Mouse (Mus musculus): ENCODE measurements around the gene Mettl27. TPM values are rescaled to one million over a fixed set of nuclear protein-coding genes. Genes with fewer than 3 reads are reported as not detected.
A peak's percentile ranks its signal among the peaks of the same experiment; 100 is the strongest.

Gene Mettl27
- total RNA-seq (2021), result 1 to 10 TPM; 7.3 TPM
- long read RNA-seq, experiment 1, partial matches to known transcripts, result 2 of 5 reads
- long read RNA-seq, experiment 1, other reads (novel, unspliced or antisense), result 2 of 5 reads
- long read RNA-seq, experiment 2, partial matches to known transcripts, result 4 of 6 reads
- long read RNA-seq, experiment 2, other reads (novel, unspliced or antisense), result 1 of 6 reads

DNA sequence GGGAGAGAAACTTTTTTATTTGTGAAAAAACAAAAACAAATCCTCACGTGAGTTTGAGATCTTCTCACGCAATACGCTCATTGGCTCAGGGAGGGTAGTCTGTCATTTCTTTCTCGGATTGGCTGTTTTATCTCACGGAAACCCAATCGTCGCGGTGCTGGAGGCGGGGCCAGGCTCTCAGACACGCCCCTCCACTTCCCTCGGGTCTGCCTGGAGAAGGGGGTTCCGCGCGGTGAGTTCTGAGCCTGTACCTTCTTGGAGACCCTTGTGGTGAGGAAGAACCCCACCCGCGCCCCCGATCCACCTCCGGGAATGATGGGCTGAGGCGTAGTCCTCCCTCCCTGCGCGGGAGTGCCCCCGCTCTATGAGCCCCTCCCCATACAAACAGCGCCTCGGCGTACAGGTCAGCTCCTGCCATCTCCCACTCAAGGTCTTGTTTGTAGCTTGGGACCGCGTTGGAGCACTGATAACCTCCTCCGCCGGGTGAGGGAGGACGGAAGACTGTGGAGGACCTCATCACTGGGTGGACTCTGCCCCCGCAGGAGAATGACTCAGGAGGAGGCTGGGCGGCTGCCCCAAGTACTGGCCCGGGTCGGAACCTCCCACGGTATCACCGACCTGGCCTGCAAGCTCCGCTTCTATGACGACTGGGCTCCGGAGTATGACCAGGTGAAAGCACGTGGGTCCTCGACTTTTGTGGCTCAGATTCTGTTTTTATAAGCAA lies at the start of gene Mettl27:
Gene Mettl27 (plus strand): TSS at position 190 of the 724 bp plus-strand sequence.
- peak; percentile 82 to 91 for DNase-seq (ENCODE audit: low spot score in 2 of 2)
- intact Hi-C loops (cut with DNase I), result loop anchor here (5.0 kb wide), 1 partner anchor 35 kb away; no protein-coding TSS in a partner anchor

DNA sequence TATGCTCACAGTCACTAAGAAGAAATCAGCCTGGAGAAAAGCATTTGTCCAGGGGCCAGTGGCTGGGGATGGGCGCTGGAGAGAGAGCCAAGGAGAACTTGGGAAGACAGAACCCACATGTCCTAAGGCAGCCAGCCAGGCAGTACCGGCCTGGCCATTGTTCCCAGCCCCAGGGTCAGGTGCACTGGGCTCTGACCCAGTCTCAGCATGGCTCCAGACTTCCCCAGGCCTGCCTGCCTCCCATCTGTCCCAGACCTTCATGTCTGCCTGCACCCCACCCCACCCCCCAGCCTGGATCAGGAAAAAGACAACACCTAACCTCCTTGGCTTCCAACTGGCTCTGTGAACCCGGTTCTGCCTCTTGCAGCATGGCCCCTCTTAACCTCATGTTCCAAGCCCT lies 49.1 kb upstream of the Mettl27 start:
- DNase-seq (ENCODE audit: low spot score in 2 of 2), result peak in 1 of 2 experiments; percentile 9
- intact Hi-C loops (cut with DNase I), result no loop called here

DNA sequence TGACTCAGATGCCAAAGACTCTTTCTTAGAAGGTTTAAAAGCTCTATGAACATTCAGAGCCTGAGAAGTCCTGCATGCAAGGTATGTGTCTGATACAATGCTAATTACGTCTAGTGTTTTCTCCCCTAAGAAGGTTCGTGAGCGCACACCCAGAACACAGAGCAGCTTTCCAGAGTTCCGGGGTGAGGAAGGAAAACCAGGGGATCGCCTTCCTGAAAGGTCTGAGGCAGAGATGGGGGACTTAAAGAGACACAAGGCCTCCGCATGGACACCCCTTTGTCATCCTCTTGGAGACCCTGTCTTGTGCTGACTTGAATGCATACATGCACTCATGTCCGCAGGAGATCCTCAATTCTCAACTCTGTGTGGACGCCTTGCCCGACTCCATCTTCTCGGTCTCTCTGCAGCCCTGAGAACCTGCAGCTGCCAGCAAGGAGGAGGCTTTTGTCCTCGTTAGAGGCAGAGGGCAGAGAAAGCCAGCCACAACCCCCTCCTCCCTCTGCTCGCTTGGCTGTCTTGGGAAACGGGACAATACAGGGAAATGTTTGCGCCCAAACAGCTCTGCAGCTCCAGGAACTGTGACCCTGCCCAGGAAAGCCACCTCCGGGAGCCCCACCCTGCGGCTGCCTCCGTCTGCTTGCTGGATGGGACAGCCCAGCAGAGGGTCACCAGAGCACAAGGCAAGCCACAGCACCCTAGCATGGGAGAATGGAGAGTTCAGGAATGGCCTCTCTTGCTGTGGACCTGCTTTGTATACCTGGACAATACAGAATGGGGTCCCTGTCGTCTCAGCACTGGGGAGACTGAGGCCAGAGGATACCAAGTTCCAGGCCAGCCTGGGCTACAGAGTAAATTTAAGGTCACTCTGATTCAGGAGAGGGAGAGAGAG lies 44.5 kb upstream of the Mettl27 start:
- intact Hi-C loops (cut with DNase I), result no loop called here
- no peak for DNase-seq (ENCODE audit: low spot score in 2 of 2)

DNA sequence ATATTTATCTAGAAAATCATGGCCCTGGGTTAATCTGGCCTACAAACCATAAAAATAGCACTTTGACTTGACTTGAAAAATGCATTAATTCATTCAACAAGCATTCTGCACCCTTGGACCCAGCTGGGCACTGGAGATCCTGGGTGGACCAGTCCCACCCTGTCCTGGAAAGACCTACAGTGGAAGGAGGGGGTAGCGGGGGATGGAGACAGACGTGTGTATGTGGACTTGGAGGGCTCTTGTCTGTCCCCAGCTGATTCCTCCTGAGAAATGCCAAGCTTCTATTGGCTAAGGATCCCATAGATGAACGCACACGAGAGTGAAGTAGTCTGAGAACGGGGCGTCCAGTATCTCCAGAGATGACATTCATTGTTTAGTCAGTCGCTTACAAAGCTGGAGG lies 43.7 kb upstream of the Mettl27 start:
- no peak for DNase-seq (ENCODE audit: low spot score in 2 of 2)
- intact Hi-C loops (cut with DNase I), result no loop called here

DNA sequence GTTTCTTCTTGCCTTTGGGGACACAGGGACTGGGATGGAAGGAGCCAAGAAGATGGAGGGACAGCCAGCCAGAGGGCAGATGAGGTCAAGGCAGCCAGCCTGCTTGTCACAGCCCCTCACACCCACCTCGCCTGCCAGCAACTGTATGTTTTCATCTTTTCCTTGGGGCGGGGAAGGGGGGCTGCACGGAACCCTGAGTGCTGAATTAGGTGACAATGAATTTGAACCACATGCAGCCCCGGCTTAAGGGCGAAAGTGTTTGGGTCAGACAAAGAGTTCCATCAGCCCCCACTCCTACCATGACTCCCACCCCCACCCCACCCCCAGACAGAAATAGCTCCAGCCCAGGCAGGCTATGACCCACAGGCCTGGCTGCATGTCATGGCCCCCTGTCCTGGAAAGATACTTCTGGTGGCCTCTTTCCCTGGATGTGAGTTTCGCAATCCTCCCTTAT lies 41.5 kb upstream of the Mettl27 start:
- intact Hi-C loops (cut with DNase I), result no loop called here
- DNase-seq (ENCODE audit: low spot score in 2 of 2), result no peak

DNA sequence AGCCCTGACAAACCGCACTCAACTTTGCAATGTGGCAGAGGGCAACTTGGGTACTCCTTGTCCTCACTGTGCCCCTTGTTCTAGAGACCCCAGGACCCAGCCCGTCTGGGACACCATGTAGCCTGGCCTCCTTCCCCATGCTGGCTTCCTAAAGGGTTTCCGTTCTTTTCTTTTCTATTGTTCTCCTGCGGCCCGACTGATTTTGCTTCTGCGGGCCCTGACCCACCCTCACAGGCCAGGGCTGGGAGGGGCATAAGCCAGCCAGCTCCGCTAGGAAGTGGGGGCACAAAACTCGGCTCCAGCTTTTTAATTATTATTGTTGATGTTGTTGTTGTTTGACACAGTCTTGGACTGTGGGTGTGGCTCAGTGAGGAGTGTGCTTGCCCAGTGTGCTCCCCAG lies 40.6 kb upstream of the Mettl27 start:
- intact Hi-C loops (cut with DNase I), result no loop called here

DNA sequence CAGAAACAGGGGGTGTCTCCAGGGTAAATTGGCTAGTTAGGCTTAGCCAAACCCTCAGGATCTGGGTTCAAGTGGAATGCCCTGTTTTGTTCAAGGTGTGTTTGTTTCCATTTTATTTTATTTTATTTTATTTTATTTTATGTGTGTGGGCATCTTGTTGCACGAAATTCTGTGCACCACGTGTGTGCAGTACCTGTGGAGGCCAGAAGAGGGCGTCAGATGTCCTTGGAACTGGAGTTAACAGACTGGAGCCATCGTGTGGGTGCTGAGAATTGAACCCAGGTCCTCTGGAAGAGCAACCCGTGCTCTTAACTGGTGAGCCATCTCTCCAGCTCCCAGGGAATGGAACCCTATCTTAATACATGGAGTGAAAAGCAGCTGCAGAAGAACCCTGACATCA lies 39.5 kb upstream of the Mettl27 start:
- DNase-seq (ENCODE audit: low spot score in 2 of 2), result no peak
- intact Hi-C loops (cut with DNase I), result no loop called here

More for the DNA sequence above, 40.6 kb upstream of the Mettl27 start:
- no peak for DNase-seq (ENCODE audit: low spot score in 2 of 2)

DNA sequence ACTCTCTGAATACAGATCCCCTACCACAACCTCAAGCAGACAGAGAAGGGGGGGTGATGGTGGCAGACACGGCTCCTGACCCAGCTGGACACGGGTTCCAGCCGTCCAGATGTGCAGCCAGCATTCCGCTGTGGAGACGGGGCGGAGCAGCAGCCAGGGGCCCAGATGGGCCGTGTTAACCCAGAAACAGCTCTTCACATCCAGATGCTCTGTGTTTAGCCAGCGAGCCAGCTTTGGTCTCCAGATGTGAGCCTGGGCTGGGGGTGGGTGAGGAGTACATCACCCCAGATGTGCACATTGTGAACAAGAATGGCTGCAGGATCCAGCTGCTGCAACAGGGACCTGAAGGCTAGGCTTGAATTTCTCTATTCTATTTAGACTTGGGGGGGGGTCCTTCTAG lies 36.9 kb upstream of the Mettl27 start:
- intact Hi-C loops (cut with DNase I), result no loop called here

DNA sequence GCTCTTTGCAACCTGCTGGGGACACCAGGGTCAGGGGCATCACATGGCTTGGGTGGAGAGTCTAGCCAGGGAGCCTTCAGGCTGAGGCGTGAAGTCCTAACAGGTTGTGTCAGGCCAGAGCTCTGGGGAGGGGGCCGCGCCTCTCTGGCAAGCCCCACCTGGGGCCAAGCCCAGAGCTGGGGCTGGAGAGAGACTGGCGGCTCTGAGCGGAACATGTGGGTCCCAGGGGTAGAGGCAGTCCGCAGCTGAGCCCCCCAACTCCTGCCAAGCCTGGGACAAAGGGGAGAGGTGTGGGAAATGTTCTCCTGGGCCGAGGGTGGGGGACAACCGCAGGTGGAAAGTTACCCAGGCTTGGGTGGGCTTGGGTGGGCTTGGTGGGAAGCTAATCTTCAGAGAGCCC lies 35.2 kb upstream of the Mettl27 start:
- DNase-seq (ENCODE audit: low spot score in 2 of 2), result no peak
- intact Hi-C loops (cut with DNase I), result no loop called here

More for the DNA sequence above, 36.9 kb upstream of the Mettl27 start:
- DNase-seq (ENCODE audit: low spot score in 2 of 2), result no peak

DNA sequence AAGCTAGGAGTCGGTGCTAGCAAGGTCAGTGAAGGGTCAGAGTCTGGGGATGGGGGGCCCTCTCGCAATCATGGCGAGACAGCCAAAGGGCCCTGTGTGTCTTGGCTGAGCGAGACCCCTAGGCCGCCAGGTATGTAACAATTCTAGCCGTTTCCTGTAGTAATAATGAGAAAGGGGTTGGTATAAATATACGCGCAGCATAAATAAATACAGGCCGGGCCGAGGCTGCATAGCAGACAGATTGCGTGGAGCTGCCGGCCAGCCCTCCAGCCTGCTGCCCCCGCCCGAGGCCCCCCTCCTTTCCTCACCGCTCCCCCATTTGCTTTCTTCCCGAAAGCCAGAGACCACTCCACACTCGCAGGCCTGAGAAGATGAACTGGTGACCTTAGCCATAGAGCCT lies 34.6 kb upstream of the Mettl27 start:
- no peak for DNase-seq (ENCODE audit: low spot score in 2 of 2)
- intact Hi-C loops (cut with DNase I), result no loop called here

DNA sequence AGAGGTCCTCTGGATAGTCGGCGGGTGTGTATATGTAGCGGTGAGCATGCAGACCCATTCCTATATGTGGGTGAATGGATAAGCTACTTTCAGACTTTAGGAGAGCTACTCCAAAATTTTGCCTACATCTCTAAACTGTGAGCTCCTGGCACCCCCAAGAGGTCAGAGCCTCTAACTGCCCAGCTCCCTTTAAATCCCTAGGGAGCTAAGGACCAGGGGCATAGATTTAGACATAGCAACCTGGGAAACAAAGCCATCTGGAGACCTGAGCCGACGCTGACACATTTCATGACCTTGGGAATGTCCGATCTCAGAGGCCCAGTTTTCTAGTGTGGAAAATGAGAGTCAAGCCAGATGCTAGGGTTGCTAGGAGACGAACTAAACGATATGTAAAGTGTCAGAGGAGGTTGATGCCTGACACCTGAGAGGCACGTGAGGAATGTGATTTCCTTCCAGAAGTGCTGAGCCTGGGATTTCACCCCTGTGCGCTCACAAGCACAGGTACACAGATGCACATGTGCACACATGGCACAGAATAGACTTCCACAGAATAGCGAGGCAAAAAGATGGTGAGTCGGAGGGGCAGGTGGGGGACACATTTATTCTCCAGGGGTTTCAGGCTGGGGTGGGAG lies 31.0 kb upstream of the Mettl27 start:
- intact Hi-C loops (cut with DNase I), result loop anchor here (2.0 to 10.0 kb wide), 3 partner anchors 152 to 406 kb away; no protein-coding TSS in a partner anchor
- peak; percentile 53 to 56 for DNase-seq (ENCODE audit: low spot score in 2 of 2)

DNA sequence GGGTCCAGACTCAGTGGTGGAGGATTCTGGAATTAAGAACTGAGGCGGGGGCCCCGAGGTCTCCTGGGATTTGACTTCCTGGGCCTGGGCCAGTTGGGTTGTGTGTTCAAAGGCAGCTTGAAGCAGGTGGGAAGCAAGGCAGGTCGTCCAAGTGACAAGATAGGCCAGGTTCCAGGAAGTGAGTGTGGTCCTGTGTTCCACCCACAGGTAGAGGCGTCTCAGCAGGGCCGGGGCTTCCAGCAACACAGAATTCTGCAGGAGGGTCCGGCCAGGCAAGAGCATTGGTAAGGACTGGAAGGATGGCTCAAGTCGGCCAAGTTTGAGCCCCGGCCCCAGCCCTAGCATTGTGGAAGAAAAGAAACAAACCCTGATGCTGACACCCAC lies 30.5 kb upstream of the Mettl27 start:
- intact Hi-C loops (cut with DNase I), result loop anchor here (2.0 to 10.0 kb wide), 3 partner anchors 153 to 407 kb away; no protein-coding TSS in a partner anchor
- DNase-seq (ENCODE audit: low spot score in 2 of 2), result no peak

DNA sequence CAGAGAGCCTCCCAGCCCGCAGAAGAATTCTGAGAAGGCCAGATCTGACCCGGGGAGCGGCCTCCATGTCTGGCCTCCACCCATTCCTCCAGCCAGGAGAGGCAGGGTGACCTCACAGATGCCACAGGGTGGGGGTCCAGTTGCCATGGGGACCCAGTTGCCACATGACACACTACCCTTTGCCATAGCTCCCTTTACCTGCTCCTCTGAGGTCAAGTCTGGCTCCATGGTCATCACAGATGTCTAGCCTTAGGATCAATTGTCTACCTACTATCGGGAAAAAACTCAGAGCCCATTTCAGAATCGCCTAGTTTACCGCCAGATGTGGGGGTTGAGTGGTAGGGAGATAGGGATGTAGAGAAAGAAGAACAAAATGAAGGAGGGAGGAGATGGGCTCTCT lies 25.5 kb upstream of the Mettl27 start, which contains the start of gene Tmem270:
Gene Tmem270 (minus strand): TSS at position 101 of the 400 bp plus-strand sequence.
- no peak for DNase-seq (ENCODE audit: low spot score in 2 of 2)
- intact Hi-C loops (cut with DNase I), result loop anchor here (1.0 to 10.0 kb wide), 3 partner anchors 59 to 412 kb away; no protein-coding TSS in a partner anchor

DNA sequence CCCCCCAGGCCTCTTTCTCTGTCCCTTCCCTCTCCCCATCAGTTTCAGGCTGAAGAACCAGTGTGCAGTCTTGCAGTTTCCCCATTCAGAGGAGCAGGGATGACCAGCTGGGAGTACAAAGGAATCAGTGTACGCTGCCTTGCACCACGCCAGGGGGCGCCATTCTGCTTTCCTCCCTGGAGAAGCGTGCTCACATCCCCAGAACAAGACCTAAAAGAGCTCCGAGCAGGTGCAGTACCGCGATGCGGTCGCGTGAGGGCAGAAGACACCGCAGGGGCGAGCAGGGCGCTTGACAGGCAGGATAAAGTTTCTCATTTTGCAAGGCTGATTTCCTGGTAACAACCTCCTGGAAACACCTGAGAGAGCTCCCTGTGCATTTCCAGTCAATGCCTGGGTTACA lies 25.0 kb upstream of the Mettl27 start:
- intact Hi-C loops (cut with DNase I), result loop anchor here (1.0 to 10.0 kb wide), 3 partner anchors 58 to 412 kb away; no protein-coding TSS in a partner anchor
- peak; percentile 96 to 97 for DNase-seq (ENCODE audit: low spot score in 2 of 2)

DNA sequence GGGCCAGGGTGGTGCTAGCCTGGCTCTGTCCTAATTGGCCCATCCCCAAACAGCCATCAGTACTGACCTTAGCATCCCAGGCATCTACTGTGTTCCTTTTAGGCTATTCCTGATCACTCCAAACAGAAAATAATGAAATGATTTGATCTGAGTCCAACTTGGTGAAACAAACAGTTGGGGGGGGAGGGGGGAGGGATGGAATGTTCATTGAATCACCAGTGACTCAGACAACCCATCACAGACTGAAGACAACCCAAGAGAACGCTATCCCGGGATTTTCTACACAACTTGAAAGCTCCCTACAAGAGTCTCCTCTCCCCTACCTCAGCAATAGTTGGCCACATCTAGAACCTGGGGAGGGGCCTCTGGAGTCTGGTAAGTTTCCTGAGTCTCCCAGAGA lies 20.3 kb upstream of the Mettl27 start:
- intact Hi-C loops (cut with DNase I), result no loop called here

DNA sequence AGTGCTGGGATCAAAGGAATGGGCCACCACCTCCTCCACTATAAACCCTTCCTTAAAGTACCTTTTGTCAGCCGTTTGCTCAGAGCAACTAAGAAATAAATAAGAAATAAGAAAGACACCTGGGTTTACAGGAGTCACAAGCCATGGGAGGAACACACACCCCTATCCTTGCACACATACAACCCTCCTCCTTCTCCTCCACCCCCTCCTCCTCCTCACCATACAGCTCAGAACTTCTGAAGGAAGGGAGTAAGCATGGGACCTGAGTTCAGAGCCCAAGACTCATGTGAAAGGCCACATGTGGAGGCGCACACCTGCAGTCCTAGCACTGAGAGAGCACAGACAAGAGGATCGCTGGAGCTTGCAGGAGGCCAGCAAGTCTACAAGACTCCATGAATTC lies 18.8 kb upstream of the Mettl27 start:
- DNase-seq (ENCODE audit: low spot score in 2 of 2), result no peak
- intact Hi-C loops (cut with DNase I), result no loop called here

More for the DNA sequence above, 20.3 kb upstream of the Mettl27 start:
- DNase-seq (ENCODE audit: low spot score in 2 of 2), result no peak

DNA sequence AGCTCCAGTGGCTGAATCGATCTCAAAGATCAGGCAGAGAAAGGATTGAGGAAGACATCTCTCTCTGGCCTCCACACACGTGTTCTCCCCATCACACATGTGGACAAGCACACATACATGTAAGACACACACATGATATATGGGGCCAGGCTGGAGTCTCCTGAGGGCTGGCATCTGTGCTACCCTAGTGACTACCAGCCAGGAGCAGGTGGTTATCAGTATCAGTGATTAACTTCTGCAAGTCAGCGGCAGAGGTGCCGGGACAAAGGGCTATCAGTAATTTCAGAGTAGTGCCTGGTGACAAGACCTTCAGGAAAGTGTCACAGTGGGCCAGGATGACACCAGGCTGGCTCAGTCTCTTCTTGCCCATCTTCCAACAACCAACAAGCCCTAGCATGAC lies 18.4 kb upstream of the Mettl27 start:
- DNase-seq (ENCODE audit: low spot score in 2 of 2), result no peak
- intact Hi-C loops (cut with DNase I), result no loop called here

DNA sequence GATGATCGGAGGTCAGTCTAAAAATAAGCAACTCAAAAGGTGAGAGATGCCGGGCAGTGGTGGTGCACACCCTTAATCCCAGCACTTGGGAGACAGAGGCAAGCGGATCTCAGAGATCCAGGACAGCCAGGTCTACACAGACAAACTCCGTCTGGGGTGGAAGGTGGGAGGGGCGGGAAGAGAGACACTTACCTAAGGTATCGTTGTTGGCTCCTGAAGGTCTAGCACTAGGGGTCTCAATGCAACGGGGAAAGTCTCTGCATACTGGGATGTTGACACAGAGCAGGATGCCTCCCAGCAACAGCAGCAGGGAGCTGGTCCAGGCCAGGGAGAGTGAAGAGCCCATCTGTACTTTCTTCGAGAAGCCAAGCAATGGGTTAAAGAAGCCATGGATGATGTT lies 17.7 kb upstream of the Mettl27 start:
- intact Hi-C loops (cut with DNase I), result no loop called here
- no peak for DNase-seq (ENCODE audit: low spot score in 2 of 2)

DNA sequence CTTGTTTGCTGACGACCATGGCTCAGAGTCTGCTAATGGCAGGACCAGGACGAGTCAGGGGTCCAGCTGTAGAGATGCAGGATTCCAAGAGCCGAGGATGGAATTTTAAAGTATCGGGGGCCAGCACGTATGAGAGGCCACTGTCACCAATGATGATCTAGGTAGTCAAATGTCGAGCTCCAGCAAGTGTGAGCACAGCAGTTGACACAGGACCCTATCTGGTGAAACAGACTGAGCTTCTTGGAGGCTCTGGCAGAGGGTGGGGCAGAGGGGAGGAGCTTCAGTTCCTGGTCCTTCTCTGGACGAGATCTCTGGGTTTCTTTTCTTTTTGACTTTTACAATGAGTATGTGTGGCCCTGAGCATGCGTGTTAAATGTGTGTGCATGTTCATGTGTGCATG lies 16.9 kb upstream of the Mettl27 start, which contains the start of gene Cldn13:
Gene Cldn13 (minus strand): TSS at position 216 of the 400 bp plus-strand sequence.
- intact Hi-C loops (cut with DNase I), result no loop called here

More for the DNA sequence above, 16.9 kb upstream of the Mettl27 start, which contains the start of gene Cldn13:
- DNase-seq (ENCODE audit: low spot score in 2 of 2), result no peak
